Mouse (Mus musculus): ENCODE results near the gene Sim1.
A peak's percentile ranks its signal among the peaks of the same experiment; 100 is the strongest.

Gene Sim1

GRCm38 (mm10) chr10:50901601-50902475, 7.3 kb downstream of the Sim1 start:
- DNase-seq: peak; percentile 19

- peak; percentile 25 for DNase-seq
Observed at GRCm38 (mm10) chr10:50902741-50903715, 8.5 kb downstream of the Sim1 start.

GRCm38 (mm10) chr10:50903846-50904763, 9.6 kb downstream of the Sim1 start:
- DNase-seq: no peak

- DNase-seq: no peak
Observed at GRCm38 (mm10) chr10:50904764-50905701, 10.5 kb downstream of the Sim1 start.

- no peak for DNase-seq
Observed at GRCm38 (mm10) chr10:50910400-50910799, 15.8 kb downstream of the Sim1 start.

- no peak for DNase-seq
Observed at GRCm38 (mm10) chr10:50910861-50911410, 16.4 kb downstream of the Sim1 start.

GRCm38 (mm10) chr10:50915607-50916006, 21.1 kb downstream of the Sim1 start:
- no peak for DNase-seq

- DNase-seq: no peak
Observed at GRCm38 (mm10) chr10:50929281-50929680, 34.7 kb downstream of the Sim1 start.

- DNase-seq: no peak
Observed at GRCm38 (mm10) chr10:50935673-50936072, 41.1 kb downstream of the Sim1 start.

GRCm38 (mm10) chr10:50973625-50974024, 79.1 kb downstream of the Sim1 start:
- no peak for DNase-seq

- DNase-seq: no peak
Observed at GRCm38 (mm10) chr10:50981849-50982248, 87.3 kb downstream of the Sim1 start.

GRCm38 (mm10) chr10:50983620-50984019, 89.1 kb downstream of the Sim1 start:
- no peak for DNase-seq

- DNase-seq: no peak
Observed at GRCm38 (mm10) chr10:51007798-51008197, 113.2 kb downstream of the Sim1 start.

GRCm38 (mm10) chr10:51011391-51012150, 117.0 kb downstream of the Sim1 start:
- no peak for DNase-seq

- no peak for DNase-seq
Observed at GRCm38 (mm10) chr10:51014901-51015300, 120.3 kb downstream of the Sim1 start.

- no peak for DNase-seq
Observed at GRCm38 (mm10) chr10:51015362-51015761, 120.8 kb downstream of the Sim1 start.

- DNase-seq: no peak
Observed at GRCm38 (mm10) chr10:51023308-51024279, 129.0 kb downstream of the Sim1 start.

Measured in right cerebral cortex, postnatal 25 days (tissue).